Mouse (Mus musculus): ENCODE measurements around the gene Adamts18. TPM values are rescaled to one million over a fixed set of nuclear protein-coding genes. Genes with fewer than 3 reads are reported as not detected.

Gene Adamts18
- total and polyA plus RNA-seq, 2 experiments from 2014 or later = 0.04 to 0.20 TPM

DNA sequence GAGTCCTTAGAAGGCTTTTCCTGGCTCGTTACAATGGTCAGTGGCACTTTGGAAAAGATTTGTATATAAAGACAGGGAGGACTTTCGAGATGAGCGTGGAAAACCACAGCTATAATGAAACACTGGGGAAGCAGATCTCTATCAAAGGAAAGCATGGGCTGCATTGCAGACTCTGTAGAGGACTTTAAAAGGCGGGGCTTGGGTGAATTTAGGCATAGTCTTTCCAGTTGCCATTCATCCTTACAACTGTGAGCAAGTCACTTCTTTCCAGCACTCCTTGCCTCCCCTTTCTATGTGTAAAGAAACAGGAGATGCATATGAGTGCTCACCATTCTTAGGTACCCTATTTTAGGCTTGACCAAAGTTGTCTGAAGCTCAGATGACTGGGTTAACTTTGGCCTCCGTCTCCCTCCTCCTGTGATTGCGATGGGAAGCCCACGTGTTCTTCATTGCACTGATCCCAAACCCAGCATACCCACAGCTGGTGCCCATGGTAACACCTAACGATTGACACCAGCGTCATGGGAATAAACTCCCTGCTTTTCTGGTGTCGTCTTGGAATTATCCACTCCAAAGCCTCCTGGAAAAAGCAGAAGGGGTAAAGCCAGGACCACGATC lies 191.7 kb downstream of the Adamts18 start:
- Histone ChIP-seq H3K36me3 (replicated peaks; ENCODE audit: control insufficient read depth, insufficient read depth, low read length) (no peaks in the 10 kb centered on the region), H3K9ac (replicated peaks; ENCODE audit: low read depth, low read length) (no peak overlapping the region), H3K4me2 (ENCODE audit: low read depth, low read length) (no peak overlapping the region), H3K9me3 (replicated peaks; ENCODE audit: control insufficient read depth, low read length) (no peaks in the 10 kb centered on the region), H3K27ac (ENCODE audit: low read depth) (no peak overlapping the region), H3K27me3 (ENCODE audit: control insufficient read depth, insufficient read depth, low read length) (no peaks in the 10 kb centered on the region), H3K4me1 (ENCODE audit: control insufficient read depth, insufficient read depth) (no peaks in the 10 kb centered on the region), H3K4me3 (ENCODE audit: low read depth, low read length) (no peak overlapping the region)
- WGBS = 72% methylated on average over 11 of the region's 11 CpGs
- ATAC-seq (ENCODE audit: insufficient read depth, low read depth) (no peak), DNase-seq (ENCODE audit: low spot score) (no peak)
- no peak for TF ChIP-seq EP300 (IDR thresholded peaks at IDR 0.05; ENCODE audit: low read depth)
- no peak for TF ChIP-seq CTCF (IDR thresholded peaks at IDR 0.05; ENCODE audit: low read depth)

- DNase-seq (ENCODE audit: low spot score) = no peak
- Histone ChIP-seq H3K4me1 (ENCODE audit: control insufficient read depth, insufficient read depth) (no peaks in the 10 kb centered on the region), H3K27ac (ENCODE audit: low read depth) (no peak overlapping the region), H3K4me3 (ENCODE audit: low read depth, low read length) (no peak overlapping the region), H3K9me3 (replicated peaks; ENCODE audit: control insufficient read depth, low read length) (no peaks in the 10 kb centered on the region), H3K27me3 (ENCODE audit: control insufficient read depth, insufficient read depth, low read length) (no peaks in the 10 kb centered on the region), H3K4me2 (ENCODE audit: low read depth, low read length) (no peak overlapping the region), H3K36me3 (replicated peaks; ENCODE audit: control insufficient read depth, insufficient read depth, low read length) (no peaks in the 10 kb centered on the region), H3K9ac (replicated peaks; ENCODE audit: low read depth, low read length) (no peak overlapping the region)
- TF ChIP-seq CTCF (IDR thresholded peaks at IDR 0.05; ENCODE audit: low read depth) (no peak), EP300 (IDR thresholded peaks at IDR 0.05; ENCODE audit: low read depth) (no peak)
- WGBS = 80% methylated on average over 5 of the region's 5 CpGs
- ATAC-seq (ENCODE audit: insufficient read depth, low read depth) = no peak
Observed at GRCm38 (mm10) chr8:113656154-113656553, 192.4 kb downstream of the Adamts18 start.

DNA sequence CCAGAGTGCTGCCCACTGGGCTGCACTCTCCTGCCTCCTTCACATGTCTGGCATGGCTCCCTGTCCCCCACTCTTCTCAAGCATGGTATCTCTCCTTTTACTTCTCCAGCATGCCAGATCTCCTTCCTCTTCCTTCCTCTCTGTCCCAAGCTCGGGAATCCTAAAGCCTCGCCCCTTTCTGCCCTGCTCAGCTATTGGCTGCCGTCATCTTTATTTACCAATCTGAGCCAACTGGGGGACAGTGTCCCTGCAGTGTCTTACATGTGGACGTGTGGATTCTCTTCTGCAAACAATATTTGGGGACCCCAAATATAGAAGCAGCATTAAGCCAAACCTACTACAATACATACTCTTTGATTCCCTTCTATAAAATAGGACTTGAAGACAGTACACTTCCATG lies 195.4 kb downstream of the Adamts18 start:
- H3K27ac ChIP-seq (ENCODE audit: low read depth) = no peak overlapping the region
- no peak for ATAC-seq (ENCODE audit: insufficient read depth, low read depth)
- no peak overlapping the region for H3K9ac ChIP-seq (replicated peaks; ENCODE audit: low read depth, low read length)
- H3K4me3 ChIP-seq (ENCODE audit: low read depth, low read length) = no peak overlapping the region
- H3K4me1 ChIP-seq (ENCODE audit: control insufficient read depth, insufficient read depth) = no peaks in the 10 kb centered on the region
- 41% methylated on average over 4 of the region's 4 CpGs for WGBS
- H3K27me3 ChIP-seq (ENCODE audit: control insufficient read depth, insufficient read depth, low read length) = no peaks in the 10 kb centered on the region
- TF ChIP-seq CTCF (IDR thresholded peaks at IDR 0.05; ENCODE audit: low read depth) (no peak), EP300 (IDR thresholded peaks at IDR 0.05; ENCODE audit: low read depth) (no peak)
- no peaks in the 10 kb centered on the region for H3K9me3 ChIP-seq (replicated peaks; ENCODE audit: control insufficient read depth, low read length)
- no peaks in the 10 kb centered on the region for H3K36me3 ChIP-seq (replicated peaks; ENCODE audit: control insufficient read depth, insufficient read depth, low read length)
- no peak for DNase-seq (ENCODE audit: low spot score)
- H3K4me2 ChIP-seq (ENCODE audit: low read depth, low read length) = no peak overlapping the region

GRCm38 (mm10) chr8:113652450-113652849 lies 196.1 kb downstream of the Adamts18 start:
- no peak for ATAC-seq (ENCODE audit: insufficient read depth, low read depth)
- no peaks in the 10 kb centered on the region for H3K27me3 ChIP-seq (ENCODE audit: control insufficient read depth, insufficient read depth, low read length)
- TF ChIP-seq EP300 (IDR thresholded peaks at IDR 0.05; ENCODE audit: low read depth) (no peak), CTCF (IDR thresholded peaks at IDR 0.05; ENCODE audit: low read depth) (no peak)
- no peak overlapping the region for H3K27ac ChIP-seq (ENCODE audit: low read depth)
- no peaks in the 10 kb centered on the region for H3K36me3 ChIP-seq (replicated peaks; ENCODE audit: control insufficient read depth, insufficient read depth, low read length)
- no peak overlapping the region for H3K4me3 ChIP-seq (ENCODE audit: low read depth, low read length)
- no peaks in the 10 kb centered on the region for H3K9me3 ChIP-seq (replicated peaks; ENCODE audit: control insufficient read depth, low read length)
- no peak overlapping the region for H3K9ac ChIP-seq (replicated peaks; ENCODE audit: low read depth, low read length)
- no peak for DNase-seq (ENCODE audit: low spot score)
- H3K4me1 ChIP-seq (ENCODE audit: control insufficient read depth, insufficient read depth) = no peaks in the 10 kb centered on the region
- H3K4me2 ChIP-seq (ENCODE audit: low read depth, low read length) = no peak overlapping the region
- 85% methylated on average over 12 of the region's 12 CpGs for WGBS

Other genes with a start within 250 kb of the Adamts18 start
- 3.5 and 8.2 TPM in 2 replicates for gene Mon1b, start 213.2 kb downstream of the Adamts18 start, total RNA-seq (2014; rRNA removed; ENCODE audit: low replicate concordance)
- 2.0 and 2.3 TPM in 2 replicates for gene Mon1b, start 213.2 kb downstream of the Adamts18 start, polyA plus RNA-seq (2015; fragmentation: Nextera tagmentation; extraction: Ambion mirVana)
- not detected in 2 replicates for gene Syce1l, start 205.5 kb downstream of the Adamts18 start, total RNA-seq (2014; rRNA removed; ENCODE audit: low replicate concordance)
- gene Syce1l, start 205.5 kb downstream of the Adamts18 start, polyA plus RNA-seq (2015; fragmentation: Nextera tagmentation; extraction: Ambion mirVana) = not detected in 2 replicates

Data from heart, postnatal 0 days (tissue).